Mouse (Mus musculus) urinary bladder, postnatal 4 days (tissue): Measurements from ENCODE around the gene Ptpn1.
A peak's percentile ranks its signal among the peaks of the same experiment; 100 is the strongest.

Experiments used
- DNase-seq, 2 experiments: peaks; one replicate each; pipeline ENCODE4 v3.0.0; 2021 to 2022; ENCODE audit warnings: low spot score in 2 of 2

Ptpn1 gene

DNA sequence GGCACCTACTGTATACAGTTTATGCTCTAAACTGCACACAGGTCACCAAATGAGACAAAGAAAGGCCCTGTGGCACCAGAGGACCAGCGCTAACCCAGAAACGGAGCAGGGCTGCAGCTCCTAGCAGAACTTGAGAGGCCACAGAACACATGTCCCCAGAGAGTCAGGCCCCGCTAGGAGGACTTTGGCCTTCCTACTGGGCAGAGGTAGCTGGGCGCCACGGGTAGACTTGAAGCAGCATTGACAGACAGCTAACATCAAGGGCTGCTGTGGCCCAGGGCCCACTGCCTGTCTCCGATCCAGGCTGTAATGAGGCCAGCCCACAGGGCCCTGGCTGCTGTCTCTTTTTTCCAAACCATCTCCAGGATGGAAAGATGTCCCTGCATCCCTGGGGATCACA is 74.6 kb downstream of the Ptpn1 start:
- DNase-seq, result no peak

DNA sequence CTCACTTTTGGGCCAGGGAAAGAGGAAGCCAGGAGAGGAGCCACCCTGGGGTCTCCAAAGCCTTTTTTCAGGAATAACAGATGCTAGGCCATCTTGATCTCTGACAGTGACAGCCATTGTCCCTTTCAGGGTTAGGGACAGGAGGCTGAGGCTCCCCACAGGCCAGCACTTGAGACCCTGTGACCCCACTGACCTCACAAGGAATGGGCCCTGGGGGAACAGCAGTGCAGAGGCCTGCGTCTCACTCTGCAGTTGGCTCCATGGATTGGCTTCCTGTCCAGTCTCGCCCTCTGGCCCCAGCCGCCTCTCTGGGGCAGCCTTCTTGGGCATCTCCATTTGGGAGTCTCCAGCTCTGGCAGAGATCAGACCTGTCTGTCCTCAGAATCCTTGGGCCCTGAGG is 76.3 kb downstream of the Ptpn1 start:
- DNase-seq, result no peak

DNA sequence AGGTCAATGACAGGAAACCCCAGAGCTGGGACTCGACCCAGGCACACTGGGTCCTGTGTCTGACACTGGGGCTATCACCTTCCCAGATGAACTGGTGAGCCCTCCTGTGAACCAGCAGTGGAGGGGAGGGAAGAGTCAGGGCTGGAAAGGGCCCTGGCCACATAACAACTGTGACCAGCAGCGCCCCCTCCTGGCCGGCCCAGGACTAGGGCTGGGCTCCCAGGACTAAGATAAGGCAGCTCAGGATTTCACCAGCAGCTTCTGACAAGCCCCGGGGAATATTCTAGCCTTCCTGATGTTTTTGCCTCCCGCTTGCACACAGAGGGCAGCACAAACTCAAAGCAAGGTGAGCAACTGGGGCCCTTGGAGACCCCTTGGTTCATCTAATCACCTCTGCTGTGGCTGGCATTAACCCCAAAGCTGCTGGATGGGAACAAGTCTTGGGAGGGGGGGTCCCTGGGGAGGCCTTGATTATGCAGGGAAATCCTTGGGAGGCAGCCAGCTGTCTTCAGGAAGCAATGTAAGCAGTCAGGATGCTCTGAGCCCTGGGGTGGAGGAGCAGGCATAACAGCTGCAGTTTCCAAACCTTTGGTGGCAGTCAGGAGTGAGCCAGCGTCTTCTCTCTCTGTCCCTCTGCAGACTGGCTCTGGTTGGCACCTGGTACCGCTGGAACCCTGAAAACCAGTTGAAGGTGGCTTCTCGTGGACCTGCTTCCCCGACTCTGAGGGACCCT is 78.2 kb downstream of the Ptpn1 start, which contains the start of gene Ripor3:
Ripor3 (minus strand) TSS at position 683 of the 733 bp plus-strand sequence.
- DNase-seq, result peak; percentile 72 to 88

DNA sequence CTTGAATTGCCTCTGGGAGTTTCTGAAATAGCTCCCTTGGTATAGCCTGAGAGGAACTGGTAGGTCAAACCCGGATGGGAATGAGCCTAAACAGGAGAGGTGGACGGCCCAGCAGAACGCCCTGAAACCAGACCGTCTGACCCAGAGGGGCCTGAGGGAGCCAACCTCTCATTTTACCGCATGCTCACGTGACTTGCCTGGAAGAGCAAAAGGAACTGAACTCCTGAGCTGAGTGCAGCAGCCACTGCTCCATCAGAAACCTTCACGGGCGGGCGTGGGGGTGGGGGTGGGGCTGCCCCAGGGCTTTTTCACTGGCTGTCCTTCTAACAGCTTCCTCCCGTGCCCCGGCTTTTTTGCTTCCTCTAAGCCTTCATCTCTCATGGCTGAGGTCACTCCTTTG is 79.0 kb downstream of the Ptpn1 start:
- DNase-seq, result no peak

DNA sequence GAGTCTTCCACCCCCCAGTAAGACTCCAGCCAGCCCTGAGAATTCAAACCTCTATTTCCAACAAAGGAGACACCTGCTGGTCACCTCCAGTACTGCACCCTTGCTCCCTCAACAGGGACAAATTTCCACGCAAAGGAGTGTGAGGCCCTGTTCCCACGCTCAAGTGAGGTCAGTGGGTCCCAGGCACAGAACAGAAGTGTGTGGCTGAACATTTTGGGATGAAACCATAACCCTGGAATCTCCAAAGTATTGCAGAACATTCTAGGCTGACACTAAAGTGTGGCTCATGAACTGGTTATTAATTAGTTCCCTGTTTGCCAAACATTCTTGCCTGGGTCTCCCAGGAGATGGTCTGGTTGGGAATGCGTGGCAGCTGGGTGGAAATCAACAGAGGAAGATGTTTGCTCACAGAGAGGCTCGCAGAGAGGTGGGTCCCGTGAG is 85.1 kb downstream of the Ptpn1 start:
- DNase-seq, result peak; percentile 63 to 86

DNA sequence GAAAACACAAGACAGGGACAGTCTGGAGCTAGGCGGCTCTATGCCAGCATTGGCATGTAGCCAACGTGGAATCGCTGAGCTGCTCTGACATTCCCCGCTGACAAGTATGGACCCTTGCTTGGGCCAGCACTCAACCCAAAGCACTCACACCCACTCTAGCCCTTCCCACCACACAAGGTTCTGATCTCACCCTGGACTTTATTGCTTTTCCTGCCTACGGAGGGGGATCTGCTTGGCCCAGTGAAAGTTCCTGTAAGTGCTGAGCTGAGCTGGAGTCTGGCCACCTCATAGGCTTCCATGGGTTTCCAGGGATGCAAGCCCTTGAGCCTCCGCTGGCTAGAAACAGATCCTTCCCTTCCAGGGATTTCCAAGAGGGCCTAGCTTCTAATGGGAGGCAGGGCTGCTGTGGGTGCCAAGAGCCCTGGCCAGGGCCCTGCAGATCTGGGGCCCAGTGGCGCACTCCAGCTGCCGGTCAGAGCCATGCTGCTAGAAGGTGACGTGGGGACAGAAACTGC is 87.4 kb downstream of the Ptpn1 start:
- DNase-seq, result peak; percentile 74 to 83

DNA sequence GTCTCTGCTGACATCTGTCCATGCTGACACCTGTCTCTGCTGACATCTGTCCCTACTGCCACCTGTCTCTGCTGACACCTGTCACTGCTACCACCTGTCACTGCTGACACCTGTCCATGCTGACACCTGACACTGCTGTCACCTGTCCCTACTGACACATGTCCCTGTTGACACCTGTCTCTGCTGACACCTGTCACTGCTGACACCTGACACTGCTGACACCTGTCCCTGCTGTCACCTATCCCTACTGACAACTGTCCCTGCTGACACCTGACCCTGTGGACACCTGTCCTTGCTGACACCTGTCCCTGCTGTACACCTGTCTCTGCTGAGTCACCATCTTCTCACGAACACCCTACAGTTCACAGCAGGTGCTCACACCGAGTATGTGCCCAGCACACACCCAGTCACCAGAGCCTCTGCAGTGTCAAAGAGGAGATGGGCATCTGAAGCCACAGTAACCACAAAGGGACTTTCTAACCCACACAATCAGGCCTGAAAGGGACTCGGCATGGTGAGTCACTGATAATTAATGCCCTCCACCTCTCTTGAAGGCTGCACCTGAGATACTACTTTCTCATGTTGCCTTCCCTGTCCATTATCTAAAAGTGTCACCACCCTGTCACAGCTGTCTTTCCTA is 92.0 kb downstream of the Ptpn1 start:
- DNase-seq, result no peak

DNA sequence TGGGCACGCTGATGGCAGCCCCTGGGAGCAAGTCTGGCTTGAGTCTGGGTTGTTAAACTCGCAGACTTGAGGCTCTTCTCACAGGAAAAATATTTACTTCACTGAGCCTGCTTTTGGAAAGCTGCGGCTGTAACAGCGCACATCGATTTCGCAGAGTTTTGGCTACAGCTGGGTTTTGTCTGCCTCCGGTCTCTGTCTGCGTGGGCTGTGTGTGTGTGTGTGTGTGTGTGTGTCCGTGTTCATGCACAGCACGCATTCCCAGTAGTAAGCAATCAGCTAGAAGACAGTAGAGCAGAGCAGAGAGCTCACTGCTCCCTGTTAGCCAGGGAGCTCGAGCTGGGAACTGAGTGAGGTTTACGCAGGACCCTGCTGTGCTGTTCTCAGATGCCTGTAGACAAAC is 93.3 kb downstream of the Ptpn1 start:
- DNase-seq, result peak; percentile 78 to 83

DNA sequence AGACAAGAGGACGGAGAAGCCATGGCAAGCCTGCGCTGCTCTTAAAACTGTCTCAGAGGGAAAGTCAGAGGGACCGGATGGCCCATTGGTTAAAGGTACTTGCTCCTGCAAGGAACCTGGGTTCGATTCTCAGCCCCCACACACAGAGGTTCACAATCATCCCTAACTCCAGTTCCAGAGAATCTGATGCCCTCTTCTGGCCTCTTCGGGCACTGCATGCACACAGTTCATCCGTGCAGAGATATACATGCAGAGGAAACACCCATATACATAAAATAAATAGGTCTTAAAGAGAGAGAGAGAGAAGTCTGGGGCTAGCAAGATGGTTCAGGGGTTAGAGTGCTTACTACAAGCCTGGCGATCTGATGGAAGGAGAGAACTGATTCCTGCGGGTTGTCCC is 94.0 kb downstream of the Ptpn1 start:
- DNase-seq, result no peak

DNA sequence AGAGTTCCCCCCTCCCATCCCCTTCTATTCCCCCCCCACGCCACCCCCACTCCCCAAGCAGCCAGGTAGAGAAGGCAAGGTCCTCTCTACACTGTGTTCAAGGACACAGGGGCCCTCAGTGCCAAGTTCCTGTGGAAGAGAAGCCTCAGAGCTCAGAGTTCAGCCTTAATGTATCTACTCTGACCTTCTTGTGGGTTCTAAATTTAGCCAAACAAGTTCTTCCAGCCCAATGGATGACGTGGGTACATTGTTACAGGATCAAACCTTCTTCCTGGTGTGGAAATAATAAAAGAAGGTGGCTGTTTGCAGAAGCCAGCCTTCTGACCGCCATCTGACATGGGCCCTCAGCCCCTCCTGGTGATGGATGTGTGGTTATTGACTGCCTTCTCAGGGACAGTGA is 94.6 kb downstream of the Ptpn1 start:
- DNase-seq, result no peak

DNA sequence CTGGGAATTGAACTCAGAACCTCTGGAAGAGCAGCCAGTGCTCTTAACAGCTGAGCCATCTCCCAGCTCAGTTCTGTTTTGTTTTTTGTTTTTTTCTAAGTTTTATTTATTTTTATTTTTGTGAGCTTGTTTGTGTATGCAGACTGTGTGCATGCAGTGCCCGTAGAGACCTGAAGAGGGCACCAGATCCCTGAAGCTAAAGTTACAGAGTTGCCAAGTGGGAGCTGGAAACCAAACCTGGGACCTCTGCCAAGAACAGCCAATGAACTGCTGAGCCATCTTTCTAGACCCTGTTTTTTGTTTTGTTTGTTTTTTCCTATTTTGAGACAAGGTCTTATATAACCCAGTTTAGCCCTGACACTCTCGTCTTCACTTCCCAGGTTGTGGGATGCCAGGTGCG is 96.5 kb downstream of the Ptpn1 start:
- DNase-seq, result no peak
